Mouse (Mus musculus) small intestine, adult 2 months (tissue): ENCODE measurements around the gene Eif3l. TPM values are rescaled to one million over a fixed set of nuclear protein-coding genes. Genes with fewer than 3 reads are reported as not detected.

ENCODE experiments used
- H3K27ac ChIP-seq: fragments of 200-500 bp; 2 replicates; pipeline ENCODE4 v1.5.1; 2012; ENCODE audit warnings: low read depth, low read length, control low read depth, inconsistent platforms; ENCODE audit not compliant: insufficient read depth
- H3K27me3 ChIP-seq: fragments of 200-500 bp; 2 replicates; pipeline ENCODE4 v1.6.1; 2012; ENCODE audit warnings: mild to moderate bottlenecking, moderate library complexity, low read length, inconsistent platforms; ENCODE audit not compliant: control insufficient read depth, insufficient read depth
- H3K36me3 ChIP-seq: fragments of 200-500 bp; 2 replicates; pipeline ENCODE4 v1.6.1; 2012; ENCODE audit warnings: mild to moderate bottlenecking, low read length, control low read depth, inconsistent platforms; ENCODE audit not compliant: control insufficient read depth, insufficient read depth
- H3K4me1 ChIP-seq: fragments of 200-500 bp; 2 replicates; pipeline ENCODE4 v1.6.1; 2012; ENCODE audit warnings: low read length, inconsistent platforms, mixed read lengths; ENCODE audit not compliant: control insufficient read depth, insufficient read depth, insufficient read length
- H3K4me3 ChIP-seq: fragments of 200-500 bp; 2 replicates; pipeline ENCODE4 v1.5.1; 2012; ENCODE audit warnings: low read depth, mild to moderate bottlenecking, control low read depth, inconsistent platforms, low read length, moderate library complexity
- CTCF ChIP-seq: fragments of 200-500 bp; IDR thresholded peaks from 2 replicates; pipeline ENCODE4 v1.5.1; 2012; ENCODE audit warnings: low read depth, mild to moderate bottlenecking, control low read depth, inconsistent platforms, low read length, moderate library complexity, mixed read lengths; ENCODE audit not compliant: insufficient replicate concordance, insufficient read length; ENCODE audit errors: extremely low read depth
- POLR2A ChIP-seq: fragments of 200-500 bp; IDR thresholded peaks from 2 replicates; pipeline ENCODE4 v1.6.1; 2012; ENCODE audit warnings: low read depth, mild to moderate bottlenecking, control low read depth, inconsistent platforms, low read length, moderate library complexity
- WGBS: fragments of 180-500 bp; shearing (Covaris S2); methylation state at CpG from one replicate; pipeline ENCODE4 v1.1.7; 2018; 5-methylcytosine and 5-hydroxymethylcytosine counted together
- polyA plus RNA-seq: library from polyadenylated mRNA; depleted of rRNA; stranded (reverse); fragments of >200 nt; gene quantifications from 2 replicates; pipeline ENCODE4 v1.2.3, GENCODE M21; 2012

Eif3l gene
- polyA plus RNA-seq, 1 experiment: 88.3 TPM

DNA sequence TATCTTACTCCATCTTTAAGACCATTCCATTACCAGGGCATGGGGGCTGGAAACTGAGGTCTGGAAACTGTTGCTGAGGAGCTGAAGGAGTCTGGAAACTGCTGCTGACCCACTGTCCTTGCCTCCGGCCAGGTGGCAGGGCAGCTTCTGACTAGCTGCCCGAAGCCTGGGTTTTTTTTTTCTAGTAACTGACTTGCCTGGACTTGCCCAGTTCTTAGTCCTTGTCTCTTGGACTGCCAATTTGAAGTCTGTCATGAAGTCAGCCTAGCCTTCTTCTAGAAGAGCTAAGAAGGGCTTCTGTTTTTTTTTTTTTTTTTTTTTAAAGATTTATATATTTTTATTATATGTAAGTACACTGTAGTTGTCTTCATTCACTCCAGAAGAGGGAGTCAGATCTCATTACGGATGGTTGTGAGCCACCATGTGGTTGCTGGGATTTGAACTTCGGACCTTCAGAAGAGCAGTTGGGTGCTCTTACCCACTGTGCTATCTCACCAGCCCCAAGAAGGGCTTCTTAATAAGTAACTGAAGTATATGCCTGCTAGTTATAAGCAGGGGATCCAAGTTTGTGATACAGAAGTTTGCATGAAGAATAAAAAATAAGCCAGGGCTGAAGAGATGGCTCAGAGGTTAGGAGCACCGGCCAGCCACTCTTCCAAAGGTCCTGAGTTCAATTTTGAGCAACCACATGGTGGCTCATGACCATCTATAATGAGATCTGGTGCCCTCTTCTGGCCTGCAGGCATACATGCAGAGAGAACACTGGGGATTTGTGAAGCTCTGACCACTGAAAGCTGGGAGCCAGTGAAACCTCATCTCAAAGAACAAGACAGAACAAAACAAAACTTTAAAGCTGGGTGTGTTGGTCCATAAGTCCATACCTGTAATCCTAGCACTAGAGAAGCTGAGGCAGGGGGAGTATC lies 3.6 kb upstream of the Eif3l start:
- Histone ChIP-seq H3K4me1 (peaks cover 22% of the 10 kb centered on the region; the same call in 1 of the 2 replicates), H3K4me3 (no peak overlapping the region), H3K36me3 (peaks cover under 1% of the 10 kb centered on the region; the same call in 1 of the 2 replicates), H3K27me3 (no peaks in the 10 kb centered on the region), H3K27ac (no peak overlapping the region)
- TF ChIP-seq POLR2A (no peak), CTCF (peak; percentile 75; the same call in 1 of the 2 replicates)
- WGBS: 55% methylated on average over 5 of the region's 5 CpGs

DNA sequence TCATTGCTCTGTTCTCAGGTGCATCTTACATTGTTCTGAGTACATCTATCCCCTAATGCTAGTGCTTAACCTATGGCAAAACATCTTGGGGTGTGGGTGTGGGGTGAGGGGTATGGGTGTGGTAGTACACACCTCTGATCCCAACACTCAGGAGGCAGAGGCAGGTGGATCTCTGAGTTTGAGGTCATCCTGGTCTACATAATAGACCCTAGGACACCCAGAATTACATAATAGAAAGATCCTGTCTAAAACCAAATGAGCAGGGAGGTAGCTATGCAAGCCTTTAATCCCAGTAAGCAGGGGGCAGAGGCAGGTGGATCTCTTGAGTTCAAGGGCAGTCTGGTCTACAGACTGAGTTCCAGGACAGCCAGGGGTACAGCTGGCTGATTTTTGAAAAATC lies 1.2 kb upstream of the Eif3l start:
- Histone ChIP-seq H3K27me3 (no peaks in the 10 kb centered on the region), H3K36me3 (peaks cover 19% of the 10 kb centered on the region), H3K27ac (no peak overlapping the region), H3K4me3 (no peak overlapping the region), H3K4me1 (peaks cover 10% of the 10 kb centered on the region; the same call in 1 of the 2 replicates)
- TF ChIP-seq CTCF (no peak), POLR2A (no peak)

DNA sequence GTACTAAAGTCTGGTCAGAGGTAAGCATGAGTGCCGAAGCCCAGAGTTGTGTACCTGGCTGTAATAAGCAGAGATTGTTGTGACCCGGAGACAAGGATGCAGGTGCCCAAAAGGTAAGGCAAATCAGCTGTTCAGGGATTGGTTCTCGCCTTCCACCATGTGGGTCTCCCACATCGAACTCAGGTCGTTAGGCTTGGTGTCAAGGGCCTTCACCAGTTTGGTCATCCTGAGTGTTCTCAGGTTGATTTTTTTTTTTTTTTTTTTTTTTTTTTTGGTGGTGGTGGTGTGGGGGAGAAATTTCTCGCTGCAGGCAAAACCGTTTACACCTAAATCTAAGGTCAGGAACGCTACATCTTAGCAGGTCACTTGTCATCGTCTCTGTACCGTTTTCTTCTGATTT lies 533 bp upstream of the Eif3l start:
- 29% methylated on average over 10 of the region's 10 CpGs for WGBS
- Histone ChIP-seq H3K4me3 (peak overlapping the region; percentile 93; the same call in 1 of the 2 replicates), H3K36me3 (peaks cover 26% of the 10 kb centered on the region), H3K27me3 (no peaks in the 10 kb centered on the region), H3K4me1 (peaks cover 7% of the 10 kb centered on the region; the same call in 1 of the 2 replicates), H3K27ac (peak overlapping the region; percentile 60; the same call in 1 of the 2 replicates)
- TF ChIP-seq POLR2A (no peak), CTCF (no peak)

DNA sequence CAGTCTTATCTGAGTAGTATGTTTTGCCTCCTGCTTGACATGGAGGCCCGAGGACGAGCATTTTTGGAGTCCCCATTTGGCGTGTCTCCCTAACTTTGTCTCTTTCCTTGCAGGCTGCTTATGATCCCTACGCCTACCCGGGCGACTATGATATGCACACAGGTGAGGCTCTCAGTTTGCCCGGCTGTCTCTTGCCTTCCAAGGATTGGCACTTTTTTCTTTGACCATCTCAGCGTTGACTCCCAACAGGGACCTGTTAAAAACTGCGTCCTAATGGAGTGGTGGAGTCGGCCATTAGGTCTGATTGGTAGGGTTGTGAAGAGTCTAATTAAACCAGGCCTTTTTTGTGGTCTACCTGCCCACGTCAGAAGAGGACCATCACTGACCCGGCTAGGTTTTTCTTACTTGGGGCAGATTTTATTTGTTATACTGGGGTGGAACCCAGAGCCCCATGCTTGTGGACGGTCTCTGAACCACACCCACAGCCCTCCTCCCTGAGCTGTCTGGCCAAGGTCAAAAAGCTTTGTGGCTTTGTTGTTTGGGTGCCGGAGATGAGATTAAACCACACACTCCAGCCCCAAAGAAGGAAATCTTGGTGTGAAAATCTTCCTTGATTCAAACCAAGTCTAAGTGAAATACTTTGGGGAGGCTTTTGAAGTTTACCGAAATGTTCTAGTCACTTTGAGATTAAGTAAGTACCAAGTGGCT lies 833 bp downstream of the Eif3l start:
- 13% methylated on average over 15 of the region's 15 CpGs for WGBS
- Histone ChIP-seq H3K4me1 (peaks cover 7% of the 10 kb centered on the region; the same call in 1 of the 2 replicates), H3K27ac (no peak overlapping the region), H3K27me3 (no peaks in the 10 kb centered on the region), H3K36me3 (peaks cover 36% of the 10 kb centered on the region), H3K4me3 (peak overlapping the region; percentile 93)
- TF ChIP-seq CTCF (no peak), POLR2A (no peak)

DNA sequence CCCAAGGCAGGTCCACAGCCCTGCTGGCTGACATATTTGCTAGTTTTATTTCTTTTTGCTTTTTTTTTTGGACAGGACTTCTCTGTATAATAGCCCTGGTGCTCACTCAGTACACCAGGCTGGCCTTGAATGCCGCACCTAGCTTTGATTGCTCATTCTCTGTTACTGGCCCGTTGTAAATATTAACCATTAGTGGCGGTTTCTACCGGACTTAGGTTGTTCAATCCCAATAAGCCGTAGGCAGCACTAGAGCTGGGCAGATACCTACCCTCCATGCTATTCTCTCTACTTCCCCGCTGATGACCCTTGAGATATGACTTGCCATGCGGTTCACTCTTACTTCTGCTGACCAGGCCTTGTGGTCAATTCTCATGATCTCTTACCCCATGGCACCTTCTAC lies 4.6 kb downstream of the Eif3l start:
- peaks cover 72% of the 10 kb centered on the region for H3K36me3 ChIP-seq
- H3K27ac ChIP-seq: no peak overlapping the region
- TF ChIP-seq POLR2A: no peak
- TF ChIP-seq CTCF: no peak
- no peak overlapping the region for H3K4me3 ChIP-seq
- H3K27me3 ChIP-seq: no peaks in the 10 kb centered on the region
- 71% methylated on average over 7 of the region's 7 CpGs for WGBS
- H3K4me1 ChIP-seq: peaks cover 5% of the 10 kb centered on the region; the same call in 1 of the 2 replicates

DNA sequence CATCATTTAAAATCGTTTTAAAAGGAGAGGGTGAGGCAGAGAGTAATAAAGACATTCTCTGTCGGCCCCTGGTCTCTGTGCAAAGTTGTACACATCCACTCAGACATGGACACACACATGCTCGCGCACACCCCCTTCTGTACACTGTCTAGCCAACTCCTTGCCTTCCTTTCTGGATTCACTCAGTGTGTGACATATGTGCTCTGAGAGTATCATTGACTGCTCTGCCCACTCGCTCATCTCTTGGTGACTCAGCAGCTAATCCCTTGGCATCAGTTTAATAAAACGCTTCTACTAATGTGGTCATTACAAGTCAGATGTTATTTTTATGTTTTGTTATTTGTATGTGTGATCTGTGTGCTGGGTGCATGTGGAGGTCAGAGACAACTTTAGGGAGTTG lies 17.3 kb downstream of the Eif3l start:
- 79% methylated on average over 6 of the region's 6 CpGs for WGBS
- Histone ChIP-seq H3K27me3 (no peaks in the 10 kb centered on the region), H3K36me3 (peaks cover 63% of the 10 kb centered on the region), H3K4me1 (no peaks in the 10 kb centered on the region), H3K4me3 (no peak overlapping the region), H3K27ac (no peak overlapping the region)
- TF ChIP-seq POLR2A (no peak), CTCF (no peak)
